Mouse (Mus musculus): ENCODE results near the gene Btbd35f16. TPM values are rescaled to one million over a fixed set of nuclear protein-coding genes. Genes with fewer than 3 reads are reported as not detected.

The Btbd35f16 gene
- total RNA-seq (2023): not detected

DNA sequence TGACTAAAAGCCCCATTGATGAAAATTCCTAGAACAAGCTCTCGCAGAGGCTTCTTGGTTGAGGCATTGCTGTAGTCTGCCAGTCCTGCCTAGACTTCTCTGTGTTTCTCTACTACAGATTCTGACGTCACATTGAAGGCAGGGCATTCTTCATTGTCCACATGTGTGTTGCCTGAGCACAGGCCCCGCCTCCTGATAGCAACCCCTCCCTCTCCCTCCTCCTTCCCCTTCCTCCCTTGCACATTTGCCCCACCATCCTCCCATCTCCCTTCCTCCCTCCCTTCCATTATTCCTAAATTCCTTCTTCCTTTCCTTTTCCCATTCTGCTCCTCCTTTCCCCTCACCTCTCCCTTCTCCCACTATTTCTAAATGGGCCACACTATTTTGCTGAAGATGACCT lies at the start of gene Btbd35f16:
Btbd35f16 (minus strand) TSS at position 101 of the 400 bp plus-strand sequence.

Other genes starting within 250 kb of the Btbd35f16 start
- gene Btbd35f10, start 204.1 kb downstream of the Btbd35f16 start, total RNA-seq (2023): not detected
- not detected for gene Btbd35f3, start 80.7 kb upstream of the Btbd35f16 start, total RNA-seq (2023)
- not detected for gene Btbd35f28, start 239.6 kb upstream of the Btbd35f16 start, total RNA-seq (2023)

Data from CD4-positive naive resting alpha-beta T cell, adult 57 days (primary cell).